Mouse (Mus musculus) layer of hippocampus, adult 11-12 months (tissue): ENCODE measurements at regions not wholly inside any gene's neighbourhood (a gene's known extent, or its start where the extent isn't known, plus 50 kb on each side); places are given as distances from the start of the nearest gene placed in this dataset.

Experiments
- DNase-seq: peaks from one replicate; pipeline ENCODE4 v3.0.0; 2022; ENCODE audit warnings: low spot score

DNA sequence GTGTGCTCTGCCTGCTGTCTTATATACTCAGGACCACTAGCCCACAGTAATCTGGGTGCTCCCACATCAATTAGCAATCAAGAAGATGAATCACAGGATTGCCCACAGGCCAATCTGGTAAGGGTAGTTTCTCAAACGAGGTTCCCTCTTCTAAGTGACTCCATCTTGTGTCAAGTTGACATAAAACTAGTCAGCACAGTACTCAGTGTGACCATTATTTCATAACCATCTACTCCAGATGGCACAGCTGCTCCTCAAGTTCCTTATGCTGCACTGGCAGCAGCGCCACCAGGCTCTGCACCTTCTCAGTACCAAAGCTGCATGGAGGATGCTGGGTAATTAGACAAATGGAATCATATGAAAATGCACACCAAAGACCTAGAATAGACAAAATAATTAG, 175.6 kb upstream of the B3galt2 start:
- DNase-seq = no peak

DNA sequence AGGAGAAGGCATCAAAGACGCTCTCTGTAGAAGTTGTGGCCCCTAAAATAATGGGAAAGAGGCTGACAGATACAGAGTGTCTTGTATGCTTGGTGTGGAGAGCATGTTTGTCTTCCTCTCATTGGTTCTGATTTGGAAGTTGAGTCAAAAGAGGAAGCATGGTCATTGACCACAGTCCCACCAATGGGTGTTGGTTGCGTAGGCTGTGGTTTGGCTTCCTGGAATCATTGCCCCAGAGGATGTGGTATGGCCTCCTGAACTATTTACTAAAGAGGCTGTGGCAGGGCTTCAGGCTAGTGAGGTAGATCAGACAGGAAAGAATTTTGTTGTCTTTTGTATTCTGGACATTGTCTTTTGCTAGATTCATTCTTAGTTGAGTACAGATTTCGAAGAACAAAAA, 174.4 kb upstream of the B3galt2 start:
- no peak for DNase-seq

DNA sequence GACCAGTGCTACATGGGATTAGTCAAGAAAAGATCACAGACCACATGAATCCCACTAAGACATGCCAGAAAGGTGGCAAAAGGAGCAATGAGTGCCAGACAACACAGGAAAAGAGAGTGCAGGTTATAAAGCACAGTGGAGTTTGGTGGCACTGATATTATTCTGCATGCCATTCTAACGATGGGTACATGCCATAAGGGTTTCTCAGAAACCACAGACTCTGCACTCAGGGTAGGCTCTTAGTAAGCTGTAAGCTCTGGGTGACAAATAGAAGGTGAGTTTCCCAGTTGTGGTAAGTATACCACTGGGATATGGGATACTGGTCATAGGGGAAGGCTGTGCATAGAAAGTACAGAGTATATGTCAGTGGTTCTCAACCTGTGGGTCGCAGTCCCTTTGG, 165.1 kb upstream of the B3galt2 start:
- no peak for DNase-seq

DNA sequence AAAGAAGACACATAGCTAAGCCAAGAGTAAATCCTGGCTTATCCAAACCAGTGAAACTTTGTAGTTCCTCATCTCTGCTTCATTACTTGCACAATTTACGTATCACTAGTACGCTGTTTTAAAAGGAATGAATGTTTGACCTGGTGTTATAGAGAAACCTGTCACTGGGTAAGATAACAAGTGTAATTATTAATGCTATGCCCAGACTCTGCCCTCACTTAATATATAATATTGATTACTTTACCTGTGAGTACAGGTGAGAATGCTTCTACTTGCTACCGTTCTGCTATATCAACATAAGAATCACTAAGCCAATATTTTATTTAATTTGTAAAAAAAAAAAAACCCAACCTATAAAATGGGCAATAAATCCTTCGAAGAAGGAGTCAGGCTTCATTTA, 157.1 kb upstream of the B3galt2 start:
- DNase-seq = no peak

DNA sequence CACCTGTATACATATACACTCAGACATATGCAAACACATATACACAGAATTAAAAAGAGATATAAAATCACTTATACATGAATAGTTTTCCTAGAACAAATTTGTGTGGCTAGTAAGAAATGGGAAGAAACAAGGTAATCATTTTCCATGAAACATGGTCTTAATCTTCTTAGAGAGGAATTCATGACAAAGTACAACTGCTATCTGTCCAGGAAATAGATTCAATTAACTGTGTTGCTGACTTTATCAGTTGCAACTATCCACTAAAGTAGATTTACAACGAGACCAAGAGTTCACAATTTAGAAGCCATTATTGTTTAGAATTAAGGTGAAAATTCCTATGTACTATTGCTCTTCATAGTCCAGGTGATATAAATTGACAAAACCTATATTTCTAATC, 155.5 kb upstream of the B3galt2 start:
- DNase-seq = no peak

DNA sequence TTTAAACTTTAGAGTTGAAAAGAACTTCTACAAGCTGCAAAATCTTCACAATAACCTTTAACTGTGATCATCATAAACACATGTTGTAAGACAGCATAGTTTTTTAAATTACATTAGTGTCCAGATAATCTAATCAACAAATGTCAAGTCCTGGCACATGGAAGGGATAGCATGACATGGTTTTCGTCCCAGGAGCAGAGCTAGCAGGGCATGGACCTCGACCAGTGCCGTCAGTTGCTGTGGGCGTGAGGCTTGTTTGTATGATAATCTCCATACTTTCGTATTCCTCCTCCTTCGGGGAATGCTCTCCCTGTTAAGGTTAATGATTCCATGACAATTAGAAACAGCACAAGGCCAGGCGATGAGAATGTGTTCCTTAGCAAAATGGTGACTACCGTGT, 143.4 kb upstream of the B3galt2 start:
- DNase-seq = no peak

DNA sequence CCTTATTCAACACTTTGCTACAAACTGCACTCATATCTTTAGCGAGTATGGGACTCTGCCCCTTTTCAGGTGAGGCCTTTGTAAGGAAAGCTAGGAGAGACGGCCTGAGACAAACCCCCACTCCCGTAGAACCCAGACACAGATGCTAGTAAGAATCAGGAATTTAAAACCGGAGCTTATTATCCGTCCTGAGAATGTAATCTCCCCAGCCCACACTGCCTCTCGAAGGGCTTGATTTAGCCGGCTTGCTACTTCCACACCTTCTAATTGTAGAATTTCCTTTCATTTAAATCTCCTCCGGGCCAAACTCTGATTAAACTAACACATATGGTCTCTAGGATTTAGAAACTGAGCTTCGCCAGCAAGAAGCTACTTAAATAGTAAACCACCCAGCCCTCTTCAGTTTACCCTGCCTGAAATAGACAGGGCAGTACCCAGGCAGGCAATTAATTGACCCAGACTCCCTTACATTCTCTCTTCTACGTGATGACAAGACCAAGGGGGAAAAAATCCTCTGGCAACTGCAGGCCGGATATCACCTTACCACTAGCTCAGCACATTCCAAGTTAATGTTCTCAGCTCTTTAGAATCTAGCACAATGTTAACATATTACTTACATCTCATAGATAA, 136.9 kb upstream of the B3galt2 start:
- DNase-seq = no peak

DNA sequence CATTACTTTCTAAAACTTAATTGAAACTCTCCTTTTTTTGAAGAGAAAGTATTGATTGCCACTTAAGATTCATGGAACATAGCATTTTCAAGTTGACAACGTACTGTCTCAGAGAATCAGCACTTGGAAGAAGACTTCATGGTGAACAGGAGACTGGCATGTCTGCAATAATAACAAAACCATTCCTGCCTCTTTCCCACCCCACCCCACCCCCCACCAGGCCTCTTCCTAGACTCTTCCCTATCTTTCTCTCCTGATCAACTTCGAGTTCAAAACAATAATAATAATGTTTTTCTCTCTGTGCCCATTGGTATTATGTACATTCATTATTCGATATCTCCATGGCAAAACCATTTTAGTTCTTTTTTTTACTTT, 136.4 kb upstream of the B3galt2 start:
- no peak for DNase-seq

DNA sequence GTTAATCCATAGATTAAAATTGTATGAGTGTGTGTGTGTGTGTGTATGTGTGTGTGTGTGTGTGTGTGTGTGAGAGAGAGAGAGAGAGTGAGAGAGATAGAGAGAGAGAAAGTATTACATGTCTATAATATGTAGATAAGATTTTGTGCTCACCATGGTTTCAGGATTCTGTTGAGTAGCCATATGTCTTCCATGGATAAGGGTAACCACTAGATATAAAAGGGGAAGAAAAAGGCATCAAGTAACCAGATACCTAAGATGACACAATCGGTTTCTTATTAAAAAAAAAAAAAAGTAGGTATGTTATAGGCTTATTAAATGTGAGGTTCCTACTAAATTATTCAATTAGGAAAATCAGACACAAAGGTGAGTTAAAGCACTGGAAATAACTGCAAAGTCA, 135.1 kb upstream of the B3galt2 start:
- DNase-seq = no peak

DNA sequence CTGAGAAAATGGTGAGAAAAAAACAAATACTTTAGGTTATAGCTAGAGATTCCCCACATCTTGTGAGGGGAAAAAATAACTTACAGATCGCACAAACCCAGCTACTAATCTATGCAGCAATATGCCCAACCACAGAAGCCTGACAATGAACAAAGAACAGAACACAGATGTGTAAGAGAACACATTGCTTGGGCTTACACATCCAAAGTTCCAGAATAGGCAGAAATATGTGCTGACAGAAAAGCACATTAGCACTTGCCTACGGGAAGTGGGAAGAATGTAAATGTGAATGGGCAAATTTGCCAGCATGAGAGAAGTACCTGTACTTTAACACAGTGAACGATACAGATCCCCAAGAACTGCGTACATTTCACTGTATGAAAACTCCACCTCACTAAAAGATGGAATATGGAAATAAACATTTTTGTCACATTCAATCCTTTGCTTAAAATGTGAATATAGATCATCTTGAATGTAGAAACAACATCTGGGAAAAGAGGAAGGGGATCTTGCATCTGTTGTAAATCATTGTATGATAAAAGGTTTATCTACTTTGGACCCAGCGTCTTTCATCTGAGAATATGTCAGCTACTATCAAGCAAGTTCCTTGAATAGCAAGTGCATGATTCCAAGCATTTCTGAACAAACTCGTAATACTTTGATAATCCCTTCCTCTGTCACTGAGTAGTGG, 116.5 kb upstream of the B3galt2 start:
- peak; percentile 16 for DNase-seq

DNA sequence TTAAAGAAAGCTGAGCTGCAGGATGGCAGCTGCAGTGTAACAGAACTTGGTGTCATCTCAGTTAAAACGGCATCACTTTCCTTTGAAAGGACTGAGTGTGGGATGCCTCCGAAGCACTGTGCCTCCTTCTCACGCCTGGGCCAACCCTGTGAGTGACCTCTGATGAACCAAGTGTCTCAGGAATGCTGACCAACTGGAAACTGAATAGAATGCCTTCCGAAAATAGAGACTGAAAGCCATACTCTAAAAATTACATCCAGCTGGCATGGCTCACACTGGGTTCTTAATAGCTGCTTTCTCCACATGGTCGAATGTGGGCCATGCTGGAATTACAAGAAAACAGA, 116.0 kb upstream of the B3galt2 start:
- DNase-seq = no peak

DNA sequence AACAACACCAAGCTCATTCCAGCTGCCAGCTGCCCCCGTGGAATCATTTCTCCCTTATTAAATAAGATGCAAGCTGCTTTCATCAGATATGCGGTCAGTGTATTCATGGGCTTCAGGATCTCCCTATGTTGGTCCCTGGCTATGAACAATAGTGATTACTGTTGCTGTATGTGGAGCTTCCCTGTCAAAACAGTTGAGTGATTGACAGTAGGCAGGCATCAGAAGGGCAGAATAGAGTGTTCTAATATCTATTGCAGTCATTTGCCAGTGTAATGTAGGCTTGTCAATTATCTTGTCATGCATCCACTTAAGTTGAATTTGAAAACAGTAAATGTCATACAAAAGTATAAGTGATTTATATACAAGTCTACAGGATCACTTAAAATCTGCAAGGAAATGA, 100.2 kb upstream of the B3galt2 start:
- no peak for DNase-seq

DNA sequence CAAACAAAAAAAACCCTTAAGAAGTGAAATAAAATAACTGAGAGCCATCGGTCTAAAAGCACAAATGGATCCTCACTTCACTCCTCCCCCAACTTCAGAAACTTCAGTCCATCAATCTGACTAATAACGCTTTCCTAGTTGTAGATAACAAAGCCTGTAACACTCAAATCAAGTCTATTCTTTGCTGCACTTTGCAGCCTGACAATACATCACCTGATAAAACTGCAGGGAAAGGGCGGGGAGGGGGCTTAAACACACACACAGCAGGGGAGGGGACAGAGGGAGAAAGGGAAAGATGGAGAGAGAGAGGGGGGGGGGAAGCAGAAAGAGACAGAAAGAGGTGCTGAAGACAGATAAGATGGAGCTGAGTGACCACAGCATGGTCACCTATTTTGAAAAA, 99.8 kb upstream of the B3galt2 start:
- DNase-seq = no peak
